In genomic region chr16:92235222-92235621, GRCm38 (mm10) we compare ENCODE assay signal across 17 mouse cellular contexts. TPM values are rescaled to one million over a fixed set of nuclear protein-coding genes. Genes with fewer than 3 reads are reported as not detected.
"Had no signal": no experiment of that assay in that cellular context is flagged by ENCODE, and none has a peak within 500 bp of the region (broad histone marks: within the 10 kb centered on the region; RNA-seq: fewer than 3 reads in every experiment).

No protein-coding gene starts in this region.

- H3K9me3 ChIP-seq: liver, embryonic 13.5 days; lung, embryonic 15.5 days; neural tube, embryonic 15.5 days; stomach, embryonic 15.5 days had no signal

- DNase-seq: layer of hippocampus, adult 9-11 months; layer of hippocampus, postnatal 36 days; liver; liver, embryonic 13.5 days; liver, postnatal 0 days; right cerebral cortex, postnatal 4 days; thymus, adult 2 months; thymus, postnatal 25 days had no signal

- H3K27me3 ChIP-seq: limb, embryonic 12.5 days; liver, embryonic 13.5 days; lung, embryonic 15.5 days; neural tube, embryonic 15.5 days; stomach, embryonic 15.5 days had no signal

- H3K4me2 ChIP-seq: limb, embryonic 12.5 days; liver, embryonic 13.5 days; lung, embryonic 15.5 days; neural tube, embryonic 15.5 days; stomach, embryonic 15.5 days had no signal

- H3K4me1 ChIP-seq: liver, embryonic 13.5 days; stomach, embryonic 15.5 days had no signal

- H3K4me3 ChIP-seq: limb, embryonic 12.5 days; liver, embryonic 13.5 days; lung, embryonic 15.5 days; myocyte; neural tube, embryonic 15.5 days; stomach, embryonic 15.5 days had no signal

- H3K36me3 ChIP-seq: limb, embryonic 12.5 days; liver, embryonic 13.5 days; lung, embryonic 15.5 days; neural tube, embryonic 15.5 days; stomach, embryonic 15.5 days had no signal

- H3K27ac ChIP-seq: limb, embryonic 12.5 days; liver, embryonic 13.5 days; lung, embryonic 15.5 days; neural tube, embryonic 15.5 days; stomach, embryonic 15.5 days had no signal

- H3K9ac ChIP-seq: limb, embryonic 12.5 days; liver, embryonic 13.5 days; liver, postnatal 0 days; lung, embryonic 15.5 days; neural tube, embryonic 15.5 days; stomach, embryonic 15.5 days had no signal

RNA-seq across cellular contexts. Expression of gene Kcne2, which starts 57.0 kb away (rescaled TPM):
- total RNA-seq: megakaryocyte-erythroid progenitor cell, adult 5-6 weeks had no signal
- polyA plus RNA-seq: kidney, adult 2 months; liver, postnatal 0 days; myocyte; spleen, adult 2 months; urinary bladder, adult 2 months had no signal
